Mouse (Mus musculus) liver, adult 2 months (tissue): ENCODE results near the gene Ddhd1.

Experiments used
- CTCF ChIP-seq: fragments of 200-500 bp; IDR thresholded peaks from 2 replicates; pipeline ENCODE4 v1.5.1; 2011; ENCODE audit warnings: low read depth, low read length, control low read depth
- POLR2A ChIP-seq: fragments of 200-500 bp; IDR thresholded peaks from 2 replicates; pipeline ENCODE4 v1.6.1; 2011; ENCODE audit warnings: low read length, control low read depth; ENCODE audit not compliant: insufficient read depth; ENCODE audit errors: extremely low read depth

GRCm38 (mm10) chr14:45657641-45658611, at the start of gene Ddhd1:
- TF ChIP-seq POLR2A (peak; percentile 77), CTCF (no peak)
